ENCODE assay signal across 13 mouse cellular contexts in genomic region chr11:55958372-55958771, GRCm38 (mm10).
DNase-seq lines count a peak whose midpoint lies in the region; ATAC-seq and TF ChIP-seq lines count a peak whose summit lies in the region.
"Had no signal": no experiment of that assay in that cellular context is flagged by ENCODE, and none has a peak within 500 bp of the region (broad histone marks: within the 10 kb centered on the region; RNA-seq: fewer than 3 reads in every experiment).

No protein-coding gene starts in this region.

- no peaks in the 10 kb centered on the region for H3K9me3 ChIP-seq in hindbrain, embryonic 14.5 days (ENCODE audit: control insufficient read depth, low read length)
- no peaks in the 10 kb centered on the region for H3K9me3 ChIP-seq in hindbrain, embryonic 10.5 days
- H3K9me3 ChIP-seq in liver, postnatal 0 days (ENCODE audit: low read length) = no peaks in the 10 kb centered on the region
- H3K9me3 ChIP-seq: embryonic facial prominence, embryonic 12.5 days; lung, embryonic 15.5 days had no signal

- H3K36me3 ChIP-seq in hindbrain, embryonic 14.5 days (replicated peaks; ENCODE audit: control insufficient read depth, insufficient read depth) = no peaks in the 10 kb centered on the region
- H3K36me3 ChIP-seq in hindbrain, embryonic 10.5 days = no peaks in the 10 kb centered on the region
- H3K36me3 ChIP-seq in liver, postnatal 0 days (replicated peaks; ENCODE audit: insufficient read depth, low read length) = no peaks in the 10 kb centered on the region
- H3K36me3 ChIP-seq: embryonic facial prominence, embryonic 12.5 days; lung, embryonic 15.5 days had no signal

- WGBS in hindbrain, embryonic 14.5 days = 6% methylated on average over 1 of the region's 1 CpGs
- 11% methylated on average over 1 of the region's 1 CpGs for WGBS in hindbrain, embryonic 10.5 days
- WGBS in liver, postnatal 0 days (ENCODE audit: insufficient replicate concordance) = 32% methylated on average over 1 of the region's 1 CpGs

- H3K27me3 ChIP-seq in hindbrain, embryonic 14.5 days (ENCODE audit: control insufficient read depth, insufficient read depth, low read length) = no peaks in the 10 kb centered on the region
- H3K27me3 ChIP-seq in hindbrain, embryonic 10.5 days (ENCODE audit: insufficient read depth, poor library complexity, severe bottlenecking) = no peaks in the 10 kb centered on the region
- no peaks in the 10 kb centered on the region for H3K27me3 ChIP-seq in liver, postnatal 0 days (ENCODE audit: insufficient read depth, low read length)
- H3K27me3 ChIP-seq: embryonic facial prominence, embryonic 12.5 days; lung, embryonic 15.5 days had no signal

- H3K4me1 ChIP-seq in hindbrain, embryonic 14.5 days (replicated peaks; ENCODE audit: control insufficient read depth, insufficient read depth, low read length) = peaks cover 3% of the 10 kb centered on the region; the same call in 1 of the 2 replicates
- H3K4me1 ChIP-seq in hindbrain, embryonic 10.5 days (replicated peaks) = peaks cover 9% of the 10 kb centered on the region
- H3K4me1 ChIP-seq in liver, postnatal 0 days (ENCODE audit: insufficient read depth) = no peaks in the 10 kb centered on the region
- H3K4me1 ChIP-seq: embryonic facial prominence, embryonic 12.5 days; lung, embryonic 15.5 days had no signal

- no peak overlapping the region for H3K27ac ChIP-seq in hindbrain, embryonic 14.5 days
- H3K27ac ChIP-seq in hindbrain, embryonic 10.5 days = no peak overlapping the region
- H3K27ac ChIP-seq in liver, postnatal 0 days (ENCODE audit: low read depth) = no peak overlapping the region
- H3K27ac ChIP-seq: embryonic facial prominence, embryonic 12.5 days; lung, embryonic 15.5 days had no signal

- intact Hi-C loops in left cerebral cortex, postnatal 14 days (cut with DNase I) = no loop called here

- H3K9ac ChIP-seq in hindbrain, embryonic 14.5 days = no peak overlapping the region
- no peak overlapping the region for H3K9ac ChIP-seq in liver, postnatal 0 days (replicated peaks)
- H3K9ac ChIP-seq: embryonic facial prominence, embryonic 12.5 days; lung, embryonic 15.5 days had no signal

- no peak overlapping the region for H3K4me3 ChIP-seq in hindbrain, embryonic 14.5 days (replicated peaks; ENCODE audit: low read length)
- no peak overlapping the region for H3K4me3 ChIP-seq in hindbrain, embryonic 10.5 days
- no peak overlapping the region for H3K4me3 ChIP-seq in liver, postnatal 0 days (ENCODE audit: low read depth, low read length)
- H3K4me3 ChIP-seq: embryonic facial prominence, embryonic 12.5 days; lung, embryonic 15.5 days had no signal

- no peak overlapping the region for H3K4me2 ChIP-seq in hindbrain, embryonic 14.5 days (replicated peaks)
- no peak overlapping the region for H3K4me2 ChIP-seq in liver, postnatal 0 days (ENCODE audit: low read depth, low read length)
- H3K4me2 ChIP-seq: embryonic facial prominence, embryonic 12.5 days; lung, embryonic 15.5 days had no signal

- peak; percentile 37 for DNase-seq in hindbrain, embryonic 14.5 days (ENCODE audit: low spot score)
- no peak for DNase-seq in hindbrain, embryonic 10.5 days (ENCODE audit: low spot score)
- DNase-seq in left cerebral cortex, postnatal 14 days (ENCODE audit: low spot score in 2 of 2) = peak; percentile 40 to 41
- no peak for DNase-seq in left cerebral cortex, adult 18-20 months (ENCODE audit: low spot score in 2 of 2)
- DNase-seq in R1 (ENCODE audit: low read depth, low spot score) = peak; percentile 28
- DNase-seq in layer of hippocampus, postnatal 14 days (ENCODE audit: low spot score in 2 of 2) = peak; percentile 15 to 58
- no peak for DNase-seq in liver, postnatal 0 days
- no peak for DNase-seq in adrenal gland, adult 2 months
- DNase-seq: cerebellum, adult 18-20 months; heart, adult 18-20 months; retina, postnatal 1 day had no signal

- TF ChIP-seq EP300 in liver, postnatal 0 days (IDR thresholded peaks at IDR 0.05; ENCODE audit: low read depth) = no peak

- ATAC-seq in hindbrain, embryonic 14.5 days (ENCODE audit: low FRiP score) = no peak
- no peak for ATAC-seq in liver, postnatal 0 days

- TF ChIP-seq CTCF in liver, postnatal 0 days (IDR thresholded peaks at IDR 0.05; ENCODE audit: low read depth) = no peak

Comparison
In these comparisons a context has a peak if more than half of its experiments do, and no peak if none do; other contexts are left out.
1. DNase-seq: peak in hindbrain, embryonic 14.5 days (single experiment), left cerebral cortex, postnatal 14 days (2 of 2), R1 (single experiment) and layer of hippocampus, postnatal 14 days (2 of 2); none in hindbrain, embryonic 10.5 days (single experiment), left cerebral cortex, adult 18-20 months (0 of 2), liver, postnatal 0 days (single experiment) and adrenal gland, adult 2 months (single experiment).